ENCODE assay signal across 8 mouse cellular contexts in the genomic region with DNA sequence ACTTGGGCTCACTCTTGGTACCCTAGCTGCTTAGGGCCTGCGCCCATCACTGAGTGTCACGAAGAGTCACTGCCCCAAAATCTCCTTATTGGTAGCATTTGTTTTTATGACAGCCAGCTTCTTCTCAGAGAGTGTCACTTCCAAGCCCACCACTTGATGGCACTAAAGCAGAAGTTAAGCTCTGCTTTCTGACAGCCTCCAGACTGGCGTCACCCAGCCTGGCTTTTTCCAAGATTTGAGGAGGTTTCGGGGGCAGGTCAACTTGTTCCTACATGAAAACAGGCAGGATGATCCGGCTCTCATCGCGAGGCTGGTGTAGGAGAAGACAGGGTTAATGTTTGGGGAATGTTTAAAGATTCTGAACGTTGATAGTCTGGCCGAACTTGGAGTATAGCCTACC. TPM values are rescaled to one million over a fixed set of nuclear protein-coding genes. Genes with fewer than 3 reads are reported as not detected.
DNase-seq lines count a peak whose midpoint lies in the region; ATAC-seq lines count a peak whose summit lies in the region.

No protein-coding gene starts in this region.

- H3K36me3 ChIP-seq in neural tube, embryonic 15.5 days = no peaks in the 10 kb centered on the region
- no peaks in the 10 kb centered on the region for H3K36me3 ChIP-seq in midbrain, embryonic 11.5 days (ENCODE audit: control insufficient read depth, insufficient read depth, low read length)

- WGBS in neural tube, embryonic 15.5 days = 20% methylated on average over 9 of the region's 9 CpGs
- 21% methylated on average over 9 of the region's 9 CpGs for WGBS in midbrain, embryonic 11.5 days

- intact Hi-C loops in left cerebral cortex, postnatal 14 days (cut with DNase I) = loop anchor here (5.0 kb wide), 2 partner anchors 101 to 116 kb away; a partner anchor contains a TSS

- H3K4me1 ChIP-seq in neural tube, embryonic 15.5 days = peaks cover 18% of the 10 kb centered on the region
- H3K4me1 ChIP-seq in midbrain, embryonic 11.5 days (ENCODE audit: control insufficient read depth, insufficient read depth, low read length) = peaks cover 13% of the 10 kb centered on the region; the same call in 1 of the 2 replicates

- no peak for ATAC-seq in neural tube, embryonic 15.5 days (ENCODE audit: low FRiP score)
- peak; percentile 56 for ATAC-seq in inflammation-experienced regulatory T-cells, adult 6 months
- ATAC-seq in midbrain, embryonic 11.5 days (ENCODE audit: low FRiP score) = peak; percentile 20

- no peak overlapping the region for H3K27ac ChIP-seq in neural tube, embryonic 15.5 days (replicated peaks)
- no peak overlapping the region for H3K27ac ChIP-seq in midbrain, embryonic 11.5 days (ENCODE audit: low read depth, low read length)

- no peak overlapping the region for H3K4me3 ChIP-seq in neural tube, embryonic 15.5 days (replicated peaks)
- no peak overlapping the region for H3K4me3 ChIP-seq in midbrain, embryonic 11.5 days (ENCODE audit: low read depth, low read length)

- no peaks in the 10 kb centered on the region for H3K9me3 ChIP-seq in neural tube, embryonic 15.5 days (replicated peaks)
- H3K9me3 ChIP-seq in midbrain, embryonic 11.5 days (ENCODE audit: control insufficient read depth, low read length) = no peaks in the 10 kb centered on the region

- H3K9ac ChIP-seq in neural tube, embryonic 15.5 days (replicated peaks) = no peak overlapping the region
- no peak overlapping the region for H3K9ac ChIP-seq in midbrain, embryonic 11.5 days (ENCODE audit: low read length)

- peak; percentile 60 for DNase-seq in neural tube, embryonic 10.5 days (ENCODE audit: extremely low spot score, low spot score)
- peak; percentile 90 for DNase-seq in embryo, embryonic 10 days (ENCODE audit: low spot score)
- peak; percentile 77 for DNase-seq in gastrocnemius, postnatal 10 days
- peak; percentile 88 to 89 for DNase-seq in left cerebral cortex, postnatal 14 days (ENCODE audit: low spot score in 2 of 2)
- peak; percentile 95 for DNase-seq in midbrain, embryonic 11.5 days (ENCODE audit: low spot score, missing footprints)
- peak; percentile 29 to 65 for DNase-seq in spleen, postnatal 14 days (ENCODE audit: low spot score in 2 of 2)

- H3K4me2 ChIP-seq in neural tube, embryonic 15.5 days = no peak overlapping the region; the same call in 1 of the 2 replicates
- H3K4me2 ChIP-seq in midbrain, embryonic 11.5 days = no peak overlapping the region

- H3K27me3 ChIP-seq in neural tube, embryonic 15.5 days (replicated peaks) = peaks cover 16% of the 10 kb centered on the region; the same call in 1 of the 2 replicates
- no peaks in the 10 kb centered on the region for H3K27me3 ChIP-seq in midbrain, embryonic 11.5 days (ENCODE audit: control insufficient read depth, insufficient read depth, low read length)

RNA-seq across cellular contexts. Expression of a gene that starts 54.9 kb away (rescaled TPM):
- polyA plus RNA-seq in neural tube, embryonic 15.5 days (2015; fragmentation: Nextera tagmentation; extraction: Ambion mirVana) = 11.4 and 19.3 TPM in 2 replicates
- total RNA-seq in gastrocnemius, postnatal 10 days (2021) = 1 to 10 TPM in 1 of 2 experiments, under 1 TPM in 1; 0.96 to 1.4 TPM
- polyA plus RNA-seq in inflammation-experienced regulatory T-cells, adult 6 months (2017; shearing (Covaris generic)) = not detected
- 1 to 10 TPM; 3.1 to 4.1 TPM for total RNA-seq in left cerebral cortex, postnatal 14 days (2021)
- polyA plus RNA-seq in midbrain, embryonic 11.5 days (2014; fragmentation: Nextera tagmentation; extraction: Ambion mirVana) = 1.5 and 2.1 TPM in 2 replicates
